8 mouse cellular contexts compared by ENCODE assay signal in the genomic region with DNA sequence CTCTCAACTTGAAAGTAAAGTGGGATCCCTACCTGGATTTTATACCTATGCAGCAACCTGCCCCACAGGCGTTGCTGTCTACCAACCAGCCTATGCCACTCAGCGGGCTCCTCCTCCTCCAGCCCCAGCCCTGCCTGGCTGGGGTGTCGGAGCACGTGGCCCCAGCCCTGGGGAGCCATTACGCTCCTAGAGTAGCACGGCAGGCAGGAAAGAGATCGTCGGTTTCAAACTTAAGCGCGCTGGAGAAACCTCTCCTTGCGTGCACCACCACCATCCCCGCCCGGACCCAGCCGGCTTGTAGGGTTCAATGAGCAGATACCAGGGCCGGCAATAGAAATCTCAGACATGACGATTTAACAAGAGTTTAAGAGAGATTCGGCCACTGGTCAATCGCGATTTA. TPM values are rescaled to one million over a fixed set of nuclear protein-coding genes. Genes with fewer than 3 reads are reported as not detected.
DNase-seq lines count a peak whose midpoint lies in the region; ATAC-seq and TF ChIP-seq lines count a peak whose summit lies in the region.

No protein-coding gene starts in this region.

- H3K9ac ChIP-seq in hindbrain, embryonic 13.5 days: peak overlapping the region; percentile 81
- H3K9ac ChIP-seq in lung, postnatal 0 days (replicated peaks; ENCODE audit: low read depth): peak overlapping the region; percentile 39

- peak; percentile 44 for ATAC-seq in hindbrain, embryonic 13.5 days (ENCODE audit: low FRiP score)
- peak; percentile 71 for ATAC-seq in lung, postnatal 0 days

- peak overlapping the region; percentile 89 for H3K4me2 ChIP-seq in hindbrain, embryonic 13.5 days
- peak overlapping the region; percentile 99 for H3K4me2 ChIP-seq in lung, postnatal 0 days (replicated peaks; ENCODE audit: low read depth, low read length)

- peak overlapping the region; percentile 94 for H3K27ac ChIP-seq in hindbrain, embryonic 13.5 days
- H3K27ac ChIP-seq in lung, postnatal 0 days (ENCODE audit: low read length): peak overlapping the region; percentile 93

- peak; percentile 83 for DNase-seq in R1 (ENCODE audit: low read depth, low spot score)
- DNase-seq in cerebellum, postnatal 25 days: peak; percentile 59 to 71
- DNase-seq in frontal cortex, postnatal 25 days (ENCODE audit: low spot score in 2 of 2): peak; percentile 33 to 37
- peak; percentile 47 to 62 for DNase-seq in layer of hippocampus, postnatal 14 days (ENCODE audit: low spot score in 2 of 2)
- DNase-seq in lung, postnatal 0 days (ENCODE audit: low spot score): peak; percentile 79
- peak; percentile 34 for DNase-seq in ovary, postnatal 10 days (ENCODE audit: low spot score)
- DNase-seq in thymus, postnatal 14 days: peak; percentile 81

- H3K27me3 ChIP-seq in hindbrain, embryonic 13.5 days: no peaks in the 10 kb centered on the region
- no peaks in the 10 kb centered on the region for H3K27me3 ChIP-seq in lung, postnatal 0 days (replicated peaks; ENCODE audit: insufficient read depth, low read length)

- peak overlapping the region; percentile 73 for H3K4me3 ChIP-seq in hindbrain, embryonic 13.5 days
- H3K4me3 ChIP-seq in lung, postnatal 0 days (ENCODE audit: low read depth, low read length): peak overlapping the region; percentile 71

- peaks cover 29% of the 10 kb centered on the region for H3K4me1 ChIP-seq in hindbrain, embryonic 13.5 days (replicated peaks)
- H3K4me1 ChIP-seq in lung, postnatal 0 days (ENCODE audit: insufficient read depth, low read depth, low read length): peaks cover 8% of the 10 kb centered on the region; the same call in 1 of the 2 replicates

- no peaks in the 10 kb centered on the region for H3K9me3 ChIP-seq in hindbrain, embryonic 13.5 days
- no peaks in the 10 kb centered on the region for H3K9me3 ChIP-seq in lung, postnatal 0 days (ENCODE audit: low read length)

- TF ChIP-seq CTCF in lung, postnatal 0 days (IDR thresholded peaks at IDR 0.05): no peak

- WGBS in hindbrain, embryonic 13.5 days: 0% methylated on average over 19 of the region's 19 CpGs
- WGBS in lung, postnatal 0 days: 1% methylated on average over 19 of the region's 19 CpGs

- no peaks in the 10 kb centered on the region for H3K36me3 ChIP-seq in hindbrain, embryonic 13.5 days
- no peaks in the 10 kb centered on the region for H3K36me3 ChIP-seq in lung, postnatal 0 days (ENCODE audit: insufficient read depth, low read length)

- TF ChIP-seq EP300 in lung, postnatal 0 days (IDR thresholded peaks at IDR 0.05): no peak

RNA-seq across cellular contexts. Expression of a gene that starts 1.7 kb away (rescaled TPM):
- polyA plus RNA-seq in hindbrain, embryonic 13.5 days (2015; fragmentation: Nextera tagmentation; extraction: Ambion mirVana): 9.6 and 10.0 TPM in 2 replicates
- total RNA-seq in layer of hippocampus, postnatal 14 days (2021): 1 to 10 TPM; 3.2 to 4.5 TPM
- polyA plus RNA-seq in lung, postnatal 0 days (2015; fragmentation: Nextera tagmentation; extraction: Ambion mirVana): 5.7 and 6.4 TPM in 2 replicates

RNA-seq across cellular contexts. Expression of a gene that starts 16.3 kb away (rescaled TPM):
- polyA plus RNA-seq in hindbrain, embryonic 13.5 days (2015; fragmentation: Nextera tagmentation; extraction: Ambion mirVana): 24.6 and 27.0 TPM in 2 replicates
- 10 to 100 TPM; 24.0 to 24.2 TPM for total RNA-seq in layer of hippocampus, postnatal 14 days (2021)
- polyA plus RNA-seq in lung, postnatal 0 days (2015; fragmentation: Nextera tagmentation; extraction: Ambion mirVana): 5.5 and 6.6 TPM in 2 replicates

RNA-seq across cellular contexts. Expression of a gene that starts 36.6 kb away (rescaled TPM):
- polyA plus RNA-seq in hindbrain, embryonic 13.5 days (2015; fragmentation: Nextera tagmentation; extraction: Ambion mirVana): 21.8 and 22.5 TPM in 2 replicates
- 10 to 100 TPM; 19.8 to 30.5 TPM for total RNA-seq in layer of hippocampus, postnatal 14 days (2021)
- 20.7 and 26.5 TPM in 2 replicates for polyA plus RNA-seq in lung, postnatal 0 days (2015; fragmentation: Nextera tagmentation; extraction: Ambion mirVana)

Comparison
In these comparisons a context has a peak if more than half of its experiments do, and no peak if none do; other contexts are left out.
1. Peak in every context shown above with its lines: DNase-seq, ATAC-seq, H3K4me3 ChIP-seq and H3K27ac ChIP-seq.